Mouse (Mus musculus) MEL (cell line): Measurements from ENCODE around the gene Dennd2a. TPM values are rescaled to one million over a fixed set of nuclear protein-coding genes. Genes with fewer than 3 reads are reported as not detected.
A peak's percentile ranks its signal among the peaks of the same experiment; 100 is the strongest.

ENCODE experiments used
- DNase-seq: peaks from one replicate; pipeline ENCODE4 v3.0.0; 2011; ENCODE audit warnings: low read depth, low spot score
- H3K27ac ChIP-seq: 2 replicates; pipeline ENCODE4 v1.5.1; 2012; ENCODE audit warnings: low read depth, mild to moderate bottlenecking, control low read depth, low read length, moderate library complexity; ENCODE audit not compliant: control insufficient read depth
- H3K27me3 ChIP-seq, 2 experiments: fragments of 150-350 bp in 1 of 2; sonication (generic) in 1 of 2; 2 replicates each; pipeline ENCODE4 v1.6.1; 2012; ENCODE audit warnings: low read length in 2 of 2, mild to moderate bottlenecking in 2 of 2, improper control_type of control experiment in 1 of 2, moderate library complexity in 1 of 2; ENCODE audit not compliant: insufficient read depth in 2 of 2, control insufficient read depth in 1 of 2
- H3K36me3 ChIP-seq, 2 experiments: 2 replicates each; pipeline ENCODE4 v1.6.1; 2012 to 2014; ENCODE audit warnings: low read length in 2 of 2, improper control_type of control experiment in 1 of 2, inconsistent platforms in 1 of 2, mild to moderate bottlenecking in 1 of 2; ENCODE audit not compliant: insufficient read depth in 2 of 2, control insufficient read depth in 1 of 2
- H3K4me1 ChIP-seq, 2 experiments: fragments of 150-350 bp in 1 of 2; sonication (generic) in 1 of 2; 2 replicates each; pipeline ENCODE4 v1.6.1; 2012; ENCODE audit warnings: low read length in 2 of 2, improper control_type of control experiment in 1 of 2, mild to moderate bottlenecking in 1 of 2; ENCODE audit not compliant: insufficient read depth in 2 of 2, control insufficient read depth in 1 of 2
- H3K4me3 ChIP-seq, 2 experiments: fragments of 150-350 bp in 1 of 2; sonication (generic) in 1 of 2; 2 replicates each; pipeline ENCODE4 v1.5.1; 2012; ENCODE audit warnings: low read depth in 2 of 2, low read length in 2 of 2, mild to moderate bottlenecking in 2 of 2, moderate library complexity in 2 of 2, control low read depth in 1 of 2, improper control_type of control experiment in 1 of 2; ENCODE audit not compliant: control insufficient read depth in 1 of 2, insufficient read depth in 1 of 2
- H3K79me2 ChIP-seq: 2 replicates; pipeline ENCODE4 v1.6.1; 2012; ENCODE audit warnings: mild to moderate bottlenecking, low read length, moderate library complexity; ENCODE audit not compliant: control insufficient read depth, poor library complexity, insufficient read depth
- H3K9ac ChIP-seq: 2 replicates; pipeline ENCODE4 v1.6.1; 2012; ENCODE audit warnings: low read depth, mild to moderate bottlenecking, control low read depth, low read length, moderate library complexity; ENCODE audit not compliant: control insufficient read depth, poor library complexity, severe bottlenecking
- H3K9me3 ChIP-seq: fragments of 150-350 bp; sonication (generic); replicated peaks from 2 replicates; pipeline ENCODE4 v1.6.1; 2012; ENCODE audit warnings: mild to moderate bottlenecking, low read length, improper control_type of control experiment, moderate library complexity; ENCODE audit not compliant: insufficient read depth
- BHLHE40 ChIP-seq: IDR thresholded peaks from 2 replicates; pipeline ENCODE4 v1.6.1; 2012; ENCODE audit warnings: low read depth, mild to moderate bottlenecking, inconsistent platforms, low read length, improper control_type of control experiment, borderline replicate concordance
- CHD2 ChIP-seq: IDR thresholded peaks from 2 replicates; pipeline ENCODE4 v1.6.1; 2011; ENCODE audit warnings: low read length, improper control_type of control experiment
- CTCF ChIP-seq, 3 experiments: IDR thresholded peaks in 2 of 3; conservative IDR thresholded peaks in 1 of 3; 2 replicates each; pipeline ENCODE4 v1.5.1; 2011 to 2012; ENCODE audit warnings: low read length in 3 of 3, low read depth in 2 of 3, mild to moderate bottlenecking in 2 of 3, improper control_type of control experiment in 1 of 3, inconsistent platforms in 1 of 3, mixed read lengths in 1 of 3, moderate library complexity in 1 of 3; ENCODE audit not compliant: control insufficient read depth in 1 of 3, insufficient read depth in 1 of 3, poor library complexity in 1 of 3, severe bottlenecking in 1 of 3
- E2F4 ChIP-seq: IDR thresholded peaks from 2 replicates; pipeline ENCODE4 v1.6.1; 2011; ENCODE audit warnings: low read depth, low read length, improper control_type of control experiment, borderline replicate concordance
- ETS1 ChIP-seq: IDR thresholded peaks from 2 replicates; pipeline ENCODE4 v1.6.1; 2012; ENCODE audit warnings: low read depth, mild to moderate bottlenecking, inconsistent platforms, low read length, improper control_type of control experiment, moderate library complexity
- GATA1 ChIP-seq: IDR thresholded peaks from 2 replicates; pipeline ENCODE4 v1.6.1; 2011; ENCODE audit warnings: low read depth, low read length, improper control_type of control experiment
- JUND ChIP-seq: IDR thresholded peaks from 2 replicates; pipeline ENCODE4 v1.6.1; 2011; ENCODE audit warnings: low read depth, mild to moderate bottlenecking, improper control_type of control experiment, low read length
- MAFK ChIP-seq: IDR thresholded peaks from 2 replicates; pipeline ENCODE4 v1.6.1; 2011; ENCODE audit warnings: low read depth, mild to moderate bottlenecking, low read length, improper control_type of control experiment, borderline replicate concordance
- MAX ChIP-seq: IDR thresholded peaks from 2 replicates; pipeline ENCODE4 v1.6.1; 2011; ENCODE audit warnings: low read length, improper control_type of control experiment
- MEF2A ChIP-seq: IDR thresholded peaks from 2 replicates; pipeline ENCODE4 v1.6.1; 2014; ENCODE audit warnings: low read depth, mild to moderate bottlenecking, inconsistent platforms, low read length, improper control_type of control experiment; ENCODE audit not compliant: poor library complexity, insufficient replicate concordance, severe bottlenecking; ENCODE audit errors: extremely low read depth
- MXI1 ChIP-seq: IDR thresholded peaks from 2 replicates; pipeline ENCODE4 v1.6.1; 2011; ENCODE audit warnings: mild to moderate bottlenecking, low read depth, low read length, improper control_type of control experiment
- MYB ChIP-seq: IDR thresholded peaks from 2 replicates; pipeline ENCODE4 v1.6.1; 2011; ENCODE audit warnings: mild to moderate bottlenecking, low read depth, low read length, improper control_type of control experiment
- POLR2A ChIP-seq, 2 experiments: IDR thresholded peaks; 2 replicates each; pipeline ENCODE4 v1.6.1; 2011 to 2012; ENCODE audit warnings: low read length in 2 of 2, mild to moderate bottlenecking in 2 of 2, control low read depth in 1 of 2, improper control_type of control experiment in 1 of 2, low read depth in 1 of 2, moderate library complexity in 1 of 2; ENCODE audit not compliant: control insufficient read depth in 1 of 2, insufficient read depth in 1 of 2, poor library complexity in 1 of 2
- POLR2AphosphoS5 ChIP-seq: IDR thresholded peaks from 2 replicates; pipeline ENCODE4 v1.6.1; 2012; ENCODE audit warnings: low read depth, borderline replicate concordance, mild to moderate bottlenecking, inconsistent platforms, low read length, moderate library complexity, mixed read lengths
- SIN3A ChIP-seq: IDR thresholded peaks from 2 replicates; pipeline ENCODE4 v1.6.1; 2012; ENCODE audit warnings: low read length, improper control_type of control experiment, inconsistent platforms
- SMC3 ChIP-seq: IDR thresholded peaks from 2 replicates; pipeline ENCODE4 v1.6.1; 2011; ENCODE audit warnings: low read depth, low read length, improper control_type of control experiment
- TAL1 ChIP-seq: IDR thresholded peaks from 2 replicates; pipeline ENCODE4 v1.6.1; 2012; ENCODE audit warnings: mild to moderate bottlenecking, inconsistent platforms, low read length, moderate library complexity, mixed read lengths
- ZNF384 ChIP-seq: IDR thresholded peaks from 2 replicates; pipeline ENCODE4 v1.6.1; 2012; ENCODE audit warnings: low read depth, mild to moderate bottlenecking, inconsistent platforms, low read length, improper control_type of control experiment
- polyA plus RNA-seq, 2 experiments: library from polyadenylated mRNA; stranded (reverse) in 1 of 2; unstranded in 1 of 2; fragments of >175 nt in 1 of 2; fragments of >200 nt in 1 of 2; gene quantifications; 2 replicates each; pipeline versions ENCODE4 v1.2.1 to v1.2.4; 2012; ENCODE audit warnings: low replicate concordance in 2 of 2, low read depth in 1 of 2; ENCODE audit not compliant: insufficient read length in 2 of 2, insufficient read depth in 1 of 2, missing spikeins in 1 of 2
- total RNA-seq: library from RNA; depleted of rRNA; stranded (reverse); fragments of 300-350 nt; gene quantifications from 2 replicates; pipeline ENCODE4 v1.2.3, GENCODE M21; 2012

Dennd2a gene
- total and polyA plus RNA-seq, 3 experiments: 0.15 TPM; not detected in 2

- H3K36me3 ChIP-seq: no peaks in the 10 kb centered on the region; a peak in 1 of 4 replicates
- TF ChIP-seq SMC3: no peak
- TF ChIP-seq TAL1: no peak
- TF ChIP-seq JUND: no peak
- TF ChIP-seq POLR2AphosphoS5: no peak
- no peak for TF ChIP-seq E2F4
- no peak for TF ChIP-seq ZNF384
- no peak for TF ChIP-seq CHD2
- TF ChIP-seq MAFK: no peak
- no peak for TF ChIP-seq MYB
- no peak for TF ChIP-seq CTCF (IDR thresholded peaks at IDR 0.05 in 2 of 3, conservative IDR thresholded peaks at IDR 0.05 in 1 of 3; ENCODE audit: control insufficient read depth in 1 of 3, insufficient read depth in 1 of 3, low read depth in 2 of 3, low read length in 3 of 3, poor library complexity in 1 of 3, severe bottlenecking in 1 of 3)
- no peak for TF ChIP-seq ETS1
- TF ChIP-seq MEF2A: no peak
- TF ChIP-seq BHLHE40: no peak
- TF ChIP-seq SIN3A: no peak
- TF ChIP-seq POLR2A (IDR thresholded peaks at IDR 0.05; ENCODE audit: control insufficient read depth in 1 of 2, insufficient read depth in 1 of 2, low read depth in 1 of 2, low read length in 2 of 2, poor library complexity in 1 of 2): no peak
- TF ChIP-seq MXI1: no peak
- TF ChIP-seq, all 39 proteins: peak for 0
- Histone ChIP-seq H3K4me3 (no peak within 1 kb of the TSS), H3K27me3 (no peaks in the 10 kb centered on the region), H3K27ac (no peak within 1 kb of the TSS), H3K79me2 (no peaks in the 10 kb centered on the region), H3K9ac (no peak within 1 kb of the TSS), H3K4me1 (no peaks in the 10 kb centered on the region), H3K9me3 (no peaks in the 10 kb centered on the region)
- DNase-seq: no peak
These were observed 27.9 kb upstream of the Dennd2a start, which contains the start of gene Gm42420 for GRCm38 (mm10) chr6:39585517-39585916. Gene Gm42420, plus strand, starts transcription at chr6:39585753.

DNA sequence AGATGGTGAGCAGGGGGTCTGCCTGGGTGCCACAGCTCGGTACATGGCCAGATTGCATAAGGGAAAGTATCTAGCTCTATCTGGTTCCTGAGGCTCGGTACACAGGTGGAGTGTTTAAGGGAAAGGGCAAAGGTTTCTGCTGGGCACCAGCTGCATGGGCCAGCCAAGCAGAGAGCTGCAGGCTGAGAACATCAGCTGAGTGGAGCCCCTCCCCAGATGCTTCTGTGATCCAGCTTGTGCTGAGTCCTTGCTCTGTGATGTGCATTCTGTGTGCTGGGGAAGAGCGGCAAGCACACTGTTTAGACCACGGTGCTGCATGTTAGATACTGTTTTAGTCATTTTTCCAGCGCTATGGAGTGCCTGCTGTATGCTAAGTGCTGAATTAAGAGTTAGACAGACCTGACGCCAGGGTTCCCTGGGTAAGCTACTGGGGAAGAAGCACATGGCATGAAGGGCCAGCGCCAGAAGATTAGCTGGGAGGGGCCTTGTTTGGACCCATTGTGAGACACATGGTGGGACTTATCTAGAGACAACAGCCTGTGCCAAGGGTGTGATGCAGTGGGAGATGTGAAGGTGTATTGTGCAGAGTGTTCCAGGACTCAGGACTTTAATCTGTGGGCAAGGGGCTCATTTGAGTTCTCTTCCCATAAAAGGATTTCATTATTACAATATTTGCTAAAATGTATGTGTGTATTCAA is 23.6 kb upstream of the Dennd2a start:
- no peaks in the 10 kb centered on the region; a peak in 1 of 4 replicates for H3K36me3 ChIP-seq
- no peak overlapping the region for H3K27ac ChIP-seq
- DNase-seq: no peak
- TF ChIP-seq MAX: peak; percentile 61; the same call in 1 of the 2 replicates
- TF ChIP-seq GATA1: no peak
- H3K4me3 ChIP-seq: no peak overlapping the region
- H3K9ac ChIP-seq: no peak overlapping the region
- no peaks in the 10 kb centered on the region for H3K4me1 ChIP-seq
- no peaks in the 10 kb centered on the region for H3K9me3 ChIP-seq
- no peaks in the 10 kb centered on the region for H3K27me3 ChIP-seq
- no peaks in the 10 kb centered on the region for H3K79me2 ChIP-seq
